Mouse (Mus musculus): ENCODE measurements at regions not wholly inside any gene's neighbourhood (a gene's known extent, or its start where the extent isn't known, plus 50 kb on each side); places are given as distances from the start of the nearest gene placed in this dataset.

DNA sequence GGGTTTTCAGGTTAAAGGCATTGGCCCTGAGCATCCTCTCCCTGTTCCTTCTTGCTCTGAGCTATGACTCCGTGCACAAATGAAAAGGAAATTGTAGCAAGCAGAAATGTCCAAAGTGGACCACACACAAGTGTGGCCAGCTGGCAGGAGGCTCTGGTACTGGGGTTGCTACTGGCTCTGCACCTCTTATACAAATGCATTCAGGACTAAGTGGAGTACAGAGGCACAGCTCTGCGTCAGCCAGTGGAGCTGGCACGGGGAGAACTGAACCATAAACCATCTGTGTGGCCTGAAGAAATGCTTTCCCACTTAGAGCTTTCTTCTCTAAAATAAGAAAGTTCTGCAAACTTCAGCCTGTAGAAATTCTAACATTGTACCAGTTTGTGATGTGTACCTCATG, 65.3 kb upstream of the Fam49a start:
- no peaks in the 10 kb centered on the region for H3K4me1 ChIP-seq (ENCODE audit: control insufficient read depth, insufficient read depth, insufficient read length, low read length)

DNA sequence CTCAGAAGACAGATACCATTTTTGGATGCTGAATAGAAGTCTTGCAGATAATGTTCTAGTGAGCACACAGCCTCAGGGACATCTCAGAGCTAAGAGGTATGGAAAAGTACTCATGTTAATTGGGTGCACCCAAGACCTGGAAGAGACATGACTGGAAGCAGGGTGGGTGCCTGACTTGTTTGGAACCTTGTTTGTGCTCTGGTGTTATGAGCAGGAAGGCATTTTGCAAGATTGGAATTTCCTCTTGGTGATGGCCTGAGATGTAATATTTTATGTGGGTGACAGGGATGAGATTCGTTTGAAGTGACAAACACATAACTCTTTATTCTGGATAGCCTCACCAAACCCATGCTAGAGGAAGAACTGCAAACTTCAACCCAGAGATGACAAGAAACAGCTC, 53.7 kb upstream of the Fam49a start:
- H3K4me1 ChIP-seq (ENCODE audit: control insufficient read depth, insufficient read depth, insufficient read length, low read length), result peaks cover 3% of the 10 kb centered on the region; the same call in 1 of the 2 replicates
- H3K27ac ChIP-seq (replicated peaks; ENCODE audit: low read depth, low read length), result no peak overlapping the region
- H3K4me3 ChIP-seq (ENCODE audit: insufficient read depth, low read depth, low read length), result no peak overlapping the region

More for the DNA sequence above, 65.3 kb upstream of the Fam49a start:
- no peak overlapping the region for H3K4me3 ChIP-seq (ENCODE audit: insufficient read depth, low read depth, low read length)
- H3K27ac ChIP-seq (replicated peaks; ENCODE audit: low read depth, low read length), result no peak overlapping the region
